Mouse (Mus musculus) neural tube, embryonic 11.5 days (tissue): ENCODE measurements at regions not wholly inside any gene's neighbourhood (a gene's known extent, or its start where the extent isn't known, plus 50 kb on each side); places are given as distances from the start of the nearest gene placed in this dataset.

Experiments used
- ATAC-seq: fragments of 200-750 bp; cut with Nextera tagmentation; 2 replicates; pipeline ENCODE4 v1.8.0; 2017; ENCODE audit warnings: moderate number of reproducible peaks, mild to moderate bottlenecking, moderate TSS enrichment, moderate library complexity; ENCODE audit not compliant: insufficient read depth, low FRiP score, low TSS enrichment
- DNase-seq: peaks from one replicate; pipeline ENCODE4 v3.0.0-alpha.2; 2015; ENCODE audit warnings: low spot score
- H3K27ac ChIP-seq: fragments of 300-500 bp; sonication (generic); 2 replicates; pipeline ENCODE4 v1.5.1; 2014; ENCODE audit warnings: low read depth, mild to moderate bottlenecking, low read length
- H3K27me3 ChIP-seq: fragments of 300-500 bp; sonication (generic); 2 replicates; pipeline ENCODE4 v1.6.1; 2014; ENCODE audit warnings: mild to moderate bottlenecking, low read length, mixed read lengths; ENCODE audit not compliant: control insufficient read depth, insufficient read depth
- H3K36me3 ChIP-seq: fragments of 300-500 bp; sonication (generic); 2 replicates; pipeline ENCODE4 v1.6.1; 2014; ENCODE audit warnings: mild to moderate bottlenecking, low read length, moderate library complexity, mixed read lengths; ENCODE audit not compliant: control insufficient read depth, insufficient read depth
- H3K4me1 ChIP-seq: fragments of 300-500 bp; sonication (generic); 2 replicates; pipeline ENCODE4 v1.6.1; 2014; ENCODE audit warnings: low read length, mixed read lengths; ENCODE audit not compliant: control insufficient read depth, insufficient read depth
- H3K4me2 ChIP-seq: fragments of 300-500 bp; sonication (generic); 2 replicates; pipeline ENCODE4 v1.6.1; 2014; ENCODE audit warnings: low read depth, mild to moderate bottlenecking, moderate library complexity
- H3K4me3 ChIP-seq: fragments of 300-500 bp; sonication (generic); 2 replicates; pipeline ENCODE4 v1.5.1; 2014; ENCODE audit warnings: low read depth, low read length
- H3K9ac ChIP-seq: fragments of 300-500 bp; sonication (generic); 2 replicates; pipeline ENCODE4 v1.6.1; 2014; ENCODE audit warnings: mild to moderate bottlenecking, low read length
- H3K9me3 ChIP-seq: fragments of 300-500 bp; sonication (generic); 2 replicates; pipeline ENCODE4 v1.6.1; 2016; ENCODE audit warnings: low read length; ENCODE audit not compliant: control insufficient read depth
- WGBS: fragments of 180-500 bp; shearing (Covaris S2); extraction: QIAGEN DNeasy Blood & Tissue Kit; methylation state at CpG from one replicate; pipeline ENCODE4 v1.1.7; 2014; 5-methylcytosine and 5-hydroxymethylcytosine counted together

GRCm38 (mm10) chr11:63394201-63394600, 265.4 kb downstream of the Pmp22 start:
- ATAC-seq, result no peak
- Histone ChIP-seq H3K36me3 (no peaks in the 10 kb centered on the region), H3K4me2 (no peak overlapping the region), H3K27ac (no peak overlapping the region), H3K9ac (no peak overlapping the region), H3K4me1 (no peaks in the 10 kb centered on the region), H3K27me3 (no peaks in the 10 kb centered on the region), H3K9me3 (no peaks in the 10 kb centered on the region), H3K4me3 (no peak overlapping the region)
- 67% methylated on average over 3 of the region's 3 CpGs for WGBS
- DNase-seq, result no peak

- 63% methylated on average over 8 of the region's 8 CpGs for WGBS
- Histone ChIP-seq H3K27ac (no peak overlapping the region), H3K27me3 (no peaks in the 10 kb centered on the region), H3K9me3 (no peaks in the 10 kb centered on the region), H3K4me1 (no peaks in the 10 kb centered on the region), H3K4me2 (no peak overlapping the region), H3K36me3 (no peaks in the 10 kb centered on the region), H3K9ac (no peak overlapping the region), H3K4me3 (no peak overlapping the region)
- ATAC-seq (no peak; the same call in 1 of the 2 replicates), DNase-seq (peak; percentile 33)
Measured at GRCm38 (mm10) chr11:63396386-63396785, 267.6 kb downstream of the Pmp22 start.

GRCm38 (mm10) chr11:63402741-63403140, 274.0 kb downstream of the Pmp22 start:
- Histone ChIP-seq H3K4me1 (no peaks in the 10 kb centered on the region), H3K9ac (no peak overlapping the region), H3K4me3 (no peak overlapping the region), H3K4me2 (no peak overlapping the region), H3K27me3 (no peaks in the 10 kb centered on the region), H3K36me3 (no peaks in the 10 kb centered on the region), H3K9me3 (no peaks in the 10 kb centered on the region), H3K27ac (no peak overlapping the region)
- WGBS, result 75% methylated on average over 5 of the region's 5 CpGs
- DNase-seq (no peak), ATAC-seq (no peak)

GRCm38 (mm10) chr11:63404719-63405118, 275.9 kb downstream of the Pmp22 start:
- no peak overlapping the region for H3K4me2 ChIP-seq
- ATAC-seq, result no peak
- H3K9ac ChIP-seq, result no peak overlapping the region

GRCm38 (mm10) chr11:63409431-63409830, 280.6 kb downstream of the Pmp22 start:
- Histone ChIP-seq H3K4me2 (no peak overlapping the region), H3K9me3 (no peaks in the 10 kb centered on the region), H3K4me1 (peaks cover 6% of the 10 kb centered on the region; the same call in 1 of the 2 replicates), H3K27me3 (no peaks in the 10 kb centered on the region), H3K36me3 (no peaks in the 10 kb centered on the region), H3K4me3 (no peak overlapping the region), H3K27ac (no peak overlapping the region), H3K9ac (no peak overlapping the region)
- 96% methylated on average over 1 of the region's 1 CpGs for WGBS
- DNase-seq (no peak), ATAC-seq (no peak)

More at GRCm38 (mm10) chr11:63404719-63405118, 275.9 kb downstream of the Pmp22 start:
- Histone ChIP-seq H3K27me3 (no peaks in the 10 kb centered on the region), H3K4me3 (no peak overlapping the region), H3K4me1 (no peaks in the 10 kb centered on the region), H3K27ac (no peak overlapping the region), H3K9me3 (no peaks in the 10 kb centered on the region), H3K36me3 (no peaks in the 10 kb centered on the region)
- peak; percentile 75 for DNase-seq
- 14% methylated on average over 11 of the region's 11 CpGs for WGBS

GRCm38 (mm10) chr11:63410921-63411320, 282.1 kb downstream of the Pmp22 start:
- Histone ChIP-seq H3K9me3 (no peaks in the 10 kb centered on the region), H3K9ac (no peak overlapping the region), H3K27ac (no peak overlapping the region), H3K4me3 (no peak overlapping the region), H3K36me3 (no peaks in the 10 kb centered on the region), H3K4me2 (no peak overlapping the region), H3K4me1 (peaks cover 6% of the 10 kb centered on the region; the same call in 1 of the 2 replicates), H3K27me3 (no peaks in the 10 kb centered on the region)
- ATAC-seq (no peak), DNase-seq (no peak)
- 98% methylated on average over 4 of the region's 4 CpGs for WGBS

- H3K27me3 ChIP-seq, result no peaks in the 10 kb centered on the region
- H3K9ac ChIP-seq, result no peak overlapping the region; the same call in 1 of the 2 replicates
- H3K4me2 ChIP-seq, result peak overlapping the region; percentile 31
- 0 out of 2 replicates have a peak overlapping the region, but pooled peaks have one; percentile 56 for H3K27ac ChIP-seq
- DNase-seq (peak; percentile 71), ATAC-seq (peak; percentile 85)
- H3K36me3 ChIP-seq, result no peaks in the 10 kb centered on the region
- H3K9me3 ChIP-seq, result no peaks in the 10 kb centered on the region
- H3K4me1 ChIP-seq, result peaks cover 6% of the 10 kb centered on the region; the same call in 1 of the 2 replicates
- WGBS, result under 1% methylated on average over 18 of the region's 18 CpGs
- no peak overlapping the region for H3K4me3 ChIP-seq
Measured at GRCm38 (mm10) chr11:63412364-63412991, 283.7 kb downstream of the Pmp22 start.

GRCm38 (mm10) chr11:63413106-63413505, 284.3 kb downstream of the Pmp22 start:
- ATAC-seq (no peak), DNase-seq (no peak)
- Histone ChIP-seq H3K4me3 (no peak overlapping the region), H3K4me1 (peaks cover 6% of the 10 kb centered on the region; the same call in 1 of the 2 replicates), H3K36me3 (no peaks in the 10 kb centered on the region), H3K9ac (no peak overlapping the region; the same call in 1 of the 2 replicates), H3K9me3 (no peaks in the 10 kb centered on the region), H3K27ac (peak overlapping the region; percentile 15; the same call in 1 of the 2 replicates), H3K4me2 (peak overlapping the region; percentile 31), H3K27me3 (no peaks in the 10 kb centered on the region)
- WGBS, result 13% methylated on average over 13 of the region's 13 CpGs

- no peak for ATAC-seq
- H3K4me3 ChIP-seq, result no peak overlapping the region
- H3K9me3 ChIP-seq, result no peaks in the 10 kb centered on the region
- DNase-seq, result no peak
- H3K4me2 ChIP-seq, result no peak overlapping the region
- H3K27ac ChIP-seq, result no peak overlapping the region
- no peak overlapping the region for H3K9ac ChIP-seq
- no peaks in the 10 kb centered on the region for H3K36me3 ChIP-seq
- WGBS, result 60% methylated on average over 4 of the region's 4 CpGs
- H3K27me3 ChIP-seq, result no peaks in the 10 kb centered on the region
- peaks cover 6% of the 10 kb centered on the region; the same call in 1 of the 2 replicates for H3K4me1 ChIP-seq
Measured at GRCm38 (mm10) chr11:63413621-63414020, 284.8 kb downstream of the Pmp22 start.
